Mouse (Mus musculus): Measurements from ENCODE around the gene Hist4h4. TPM values are rescaled to one million over a fixed set of nuclear protein-coding genes. Genes with fewer than 3 reads are reported as not detected.

Gene Hist4h4
- total RNA-seq (2021), result 1 to 10 TPM; 8.6 to 8.9 TPM
- long read RNA-seq, experiment 1, result 0 reads
- long read RNA-seq, experiment 2, result 0 reads

- peak; percentile 98 for DNase-seq (ENCODE audit: low spot score in 2 of 2)
These were observed at the start of gene Hist4h4 for GRCm38 (mm10) chr6:136803739-136804633. Gene Hist4h4 (minus strand): TSS chr6:136804415.

DNA sequence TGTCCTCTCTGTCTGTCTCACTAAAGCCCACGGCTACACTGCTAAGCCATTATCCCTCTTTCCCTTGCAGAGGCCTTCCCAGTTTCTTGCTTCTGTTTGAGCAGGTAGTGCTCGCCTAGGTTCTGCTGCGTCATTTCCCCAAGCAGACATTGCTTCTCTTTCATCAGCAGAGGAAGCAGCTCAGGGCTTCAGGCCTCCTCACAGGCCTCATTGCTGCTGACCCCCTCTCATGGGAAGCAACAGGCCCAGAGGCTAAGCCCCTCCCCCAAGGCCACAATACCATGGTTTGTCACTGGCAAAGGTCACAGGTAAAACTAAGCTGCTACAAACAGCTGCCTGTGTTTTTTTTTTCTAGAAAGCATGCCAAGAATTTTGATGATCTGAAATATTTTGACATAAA is 48.5 kb upstream of the Hist4h4 start:
- DNase-seq (ENCODE audit: low spot score in 2 of 2), result no peak

- no peak for DNase-seq (ENCODE audit: low spot score in 2 of 2)
These were observed 48.1 kb upstream of the Hist4h4 start for GRCm38 (mm10) chr6:136852348-136852747.

DNA sequence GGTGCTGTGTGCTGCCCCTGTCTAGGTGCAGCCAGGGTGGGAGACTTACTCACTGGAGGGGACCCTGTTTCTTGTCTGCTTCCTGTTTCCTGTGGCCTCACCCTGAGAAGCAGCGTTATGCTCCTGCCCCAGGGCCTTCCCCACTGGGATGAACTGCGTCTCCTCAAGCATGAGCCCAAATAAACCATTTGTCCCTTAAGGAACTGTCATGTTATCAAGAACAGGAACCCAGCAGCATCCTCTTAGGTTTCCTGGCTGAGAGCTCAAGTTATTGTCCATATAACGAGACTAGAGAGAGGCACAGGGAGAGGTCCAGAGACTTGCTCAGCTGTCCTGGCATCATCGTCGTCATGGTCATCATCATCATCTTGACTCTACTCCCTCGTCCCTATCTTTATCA is 46.1 kb upstream of the Hist4h4 start:
- no peak for DNase-seq (ENCODE audit: low spot score in 2 of 2)

DNA sequence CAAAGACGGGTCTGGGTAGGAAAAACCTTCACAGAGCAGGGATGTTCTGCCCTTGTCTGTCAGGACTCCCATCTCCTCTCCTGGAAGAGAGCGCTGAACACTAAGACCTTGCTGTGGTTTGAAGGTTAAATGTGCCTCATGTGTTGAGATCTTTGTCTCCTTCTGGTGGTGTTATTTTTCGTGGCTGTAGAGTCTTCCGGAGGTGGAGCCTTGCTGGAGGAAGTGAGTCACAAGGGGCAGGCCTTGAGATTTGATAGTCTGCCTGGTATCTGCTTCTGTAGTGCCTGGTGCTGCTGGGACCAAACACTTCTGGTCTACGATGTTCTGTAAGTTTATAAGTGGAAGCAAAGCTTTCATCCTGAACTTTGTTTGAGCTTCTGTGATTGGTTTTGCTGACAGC is 44.8 kb upstream of the Hist4h4 start:
- no peak for DNase-seq (ENCODE audit: low spot score in 2 of 2)

DNA sequence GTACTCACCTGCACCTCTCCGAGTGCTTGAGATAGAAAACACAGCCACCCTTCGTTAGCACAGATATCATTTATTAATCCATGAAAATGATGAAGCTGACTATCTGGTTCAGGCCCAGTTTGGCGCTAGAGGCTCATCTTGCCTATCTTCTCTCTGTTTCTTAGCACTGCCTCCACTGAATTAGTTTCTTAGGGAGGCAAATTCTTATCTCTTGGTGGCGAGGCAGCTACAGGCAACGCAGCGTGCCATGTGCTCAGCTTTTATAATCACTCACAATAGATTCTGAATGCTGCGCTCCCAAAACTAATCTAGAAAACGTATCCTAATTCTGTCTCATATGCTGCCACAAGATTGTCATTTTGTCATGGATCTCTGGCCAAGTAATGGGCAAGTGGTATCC is 44.2 kb upstream of the Hist4h4 start:
- no peak for DNase-seq (ENCODE audit: low spot score in 2 of 2)

GRCm38 (mm10) chr6:136847790-136848189 is 43.6 kb upstream of the Hist4h4 start:
- peak; percentile 53 to 69 for DNase-seq (ENCODE audit: low spot score in 2 of 2)

- no peak for DNase-seq (ENCODE audit: low spot score in 2 of 2)
These were observed 43.1 kb upstream of the Hist4h4 start for GRCm38 (mm10) chr6:136847267-136847666.

DNA sequence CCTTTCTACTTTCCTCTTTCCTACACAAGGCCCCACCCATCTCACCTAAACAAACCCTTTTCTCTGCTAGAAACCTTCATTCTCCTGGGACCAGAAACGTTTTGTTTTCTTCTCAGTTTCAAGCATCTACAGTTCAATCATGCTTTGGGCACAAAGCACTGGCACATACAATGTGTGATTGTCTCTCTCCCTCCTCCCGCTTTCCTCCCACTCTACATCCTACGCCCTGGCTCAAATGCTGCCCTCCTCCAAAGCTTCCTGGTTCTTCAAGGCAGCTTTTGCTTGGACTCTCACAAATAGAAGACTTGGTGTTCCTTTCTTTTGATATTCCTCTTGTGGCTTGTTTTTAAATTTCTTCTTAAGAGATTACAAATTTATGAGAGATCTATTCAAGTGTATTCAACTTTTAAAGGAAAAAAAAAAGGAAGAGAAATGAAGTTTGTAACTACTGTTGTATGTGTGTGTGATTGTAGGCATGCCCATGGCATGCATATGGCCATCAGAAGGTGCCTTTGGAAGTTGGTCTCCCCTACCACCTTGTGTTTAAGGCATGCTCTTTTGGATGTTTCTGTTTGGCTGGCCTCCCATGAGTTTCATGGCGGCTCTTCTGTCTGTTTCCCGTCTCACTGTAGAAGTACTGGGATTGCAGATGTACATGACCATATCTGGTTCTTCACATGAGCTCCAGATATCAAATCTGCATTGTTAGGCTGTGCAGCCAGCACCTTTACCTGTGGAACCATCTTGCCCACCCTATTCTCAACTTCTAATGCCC is 41.7 kb upstream of the Hist4h4 start:
- no peak for DNase-seq (ENCODE audit: low spot score in 2 of 2)

DNA sequence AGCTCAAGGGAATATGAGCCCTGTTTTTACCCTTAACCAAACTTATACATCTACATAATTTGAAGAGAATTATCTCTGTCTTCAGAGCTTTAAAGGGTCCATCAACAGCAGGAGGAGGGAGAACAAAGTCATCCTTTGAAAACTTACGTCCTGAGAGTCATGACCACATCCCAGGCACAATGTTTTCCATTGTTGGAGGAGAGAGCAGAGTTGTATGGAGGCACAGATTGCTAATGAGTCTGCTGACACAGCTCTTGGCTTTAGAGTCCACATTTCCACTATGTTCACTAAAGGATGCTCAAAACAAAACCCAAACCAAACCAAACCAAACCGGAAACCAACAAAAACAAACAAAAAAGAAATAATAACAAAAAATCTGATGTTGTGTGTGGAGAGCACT is 40.7 kb upstream of the Hist4h4 start:
- DNase-seq (ENCODE audit: low spot score in 2 of 2), result no peak

- no peak for DNase-seq (ENCODE audit: low spot score in 2 of 2)
These were observed 33.1 kb upstream of the Hist4h4 start for GRCm38 (mm10) chr6:136837323-136837722.

GRCm38 (mm10) chr6:136835352-136835751 is 31.1 kb upstream of the Hist4h4 start, which contains the start of gene Smco3:
Gene Smco3 (minus strand): TSS chr6:136835452.
- no peak for DNase-seq (ENCODE audit: low spot score in 2 of 2)

- no peak for DNase-seq (ENCODE audit: low spot score in 2 of 2)
These were observed 27.5 kb upstream of the Hist4h4 start for GRCm38 (mm10) chr6:136831712-136832111.

- no peak for DNase-seq (ENCODE audit: low spot score in 2 of 2)
These were observed 24.5 kb upstream of the Hist4h4 start for GRCm38 (mm10) chr6:136828681-136829080.

GRCm38 (mm10) chr6:136827881-136828561 is 23.8 kb upstream of the Hist4h4 start, which contains the start of gene Wbp11:
Gene Wbp11 (minus strand): TSS chr6:136828233.
- peak; percentile 92 to 93 for DNase-seq (ENCODE audit: low spot score in 2 of 2)

GRCm38 (mm10) chr6:136827516-136827880 is 23.3 kb upstream of the Hist4h4 start, which contains the start of gene BC049715:
Gene BC049715 (plus strand): TSS chr6:136827626.
- no peak for DNase-seq (ENCODE audit: low spot score in 2 of 2)

GRCm38 (mm10) chr6:136827116-136827515 is 22.9 kb upstream of the Hist4h4 start:
- no peak for DNase-seq (ENCODE audit: low spot score in 2 of 2)

- no peak for DNase-seq (ENCODE audit: low spot score in 2 of 2)
These were observed 20.8 kb upstream of the Hist4h4 start for GRCm38 (mm10) chr6:136824987-136825386.

DNA sequence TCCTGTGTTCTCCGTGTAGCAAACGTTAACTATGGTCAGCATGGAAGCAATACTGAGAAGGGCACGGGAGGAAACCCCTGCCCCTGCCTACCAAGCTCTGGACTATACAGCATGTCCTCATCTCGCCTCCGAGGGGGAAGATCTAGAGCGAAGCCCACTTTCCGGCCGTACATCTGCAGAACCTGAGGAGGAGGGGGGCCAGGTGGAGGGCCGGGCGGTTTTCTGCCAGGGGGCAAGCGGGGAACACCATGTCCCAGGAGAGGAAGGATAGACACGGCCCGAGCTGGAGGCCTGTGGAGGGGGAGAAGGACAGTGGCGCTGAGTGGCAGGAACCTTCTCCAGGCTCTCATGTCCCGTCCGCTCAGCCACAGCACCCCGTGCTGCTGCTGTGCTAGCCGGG is 16.9 kb upstream of the Hist4h4 start:
- DNase-seq (ENCODE audit: low spot score in 2 of 2), result no peak

DNA sequence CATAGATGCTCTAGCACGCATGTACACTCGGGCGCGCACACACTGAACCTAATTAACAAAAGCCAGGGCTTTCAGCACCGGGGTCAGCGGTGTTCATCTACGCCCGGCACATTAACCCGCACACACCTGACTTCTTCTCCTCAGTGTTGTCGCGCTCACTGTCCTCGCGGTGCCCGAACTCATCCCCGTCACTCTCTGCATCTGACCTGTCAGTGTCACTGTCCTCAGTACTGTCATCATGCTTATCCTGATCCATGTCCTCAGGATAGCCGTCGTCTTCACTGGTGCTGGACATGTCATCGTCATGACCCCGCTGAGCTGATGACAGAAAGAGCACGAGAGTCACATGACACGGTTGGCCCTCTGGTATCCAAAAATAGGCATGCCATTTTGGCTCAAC is 16.2 kb upstream of the Hist4h4 start:
- DNase-seq (ENCODE audit: low spot score in 2 of 2), result no peak

GRCm38 (mm10) chr6:136817549-136817948 is 13.3 kb upstream of the Hist4h4 start:
- no peak for DNase-seq (ENCODE audit: low spot score in 2 of 2)

All from adrenal gland, adult 18-20 months (tissue).